Mouse (Mus musculus) heart, embryonic 13.5 days (tissue): Measurements from ENCODE around the gene Prrt4. TPM values are rescaled to one million over a fixed set of nuclear protein-coding genes. Genes with fewer than 3 reads are reported as not detected.
"Not testable (repeated sequence)": the region's sequence is repeated elsewhere in the genome, so short reads cannot be mapped to it uniquely, and the experiment has no call there.

Experiments used
- ATAC-seq: fragments of 200-750 bp; cut with Nextera tagmentation; 2 replicates; pipeline ENCODE4 v1.8.0; 2017; ENCODE audit warnings: moderate TSS enrichment; ENCODE audit not compliant: insufficient number of reproducible peaks, low FRiP score, low TSS enrichment; ENCODE audit errors: extremely low read depth
- H3K27ac ChIP-seq: fragments of 300-500 bp; sonication (generic); replicated peaks from 2 replicates; pipeline ENCODE4 v1.5.1; 2015; ENCODE audit warnings: moderate library complexity, mild to moderate bottlenecking, inconsistent platforms
- H3K27me3 ChIP-seq: fragments of 300-500 bp; sonication (generic); replicated peaks from 2 replicates; pipeline ENCODE4 v1.6.1; 2015; ENCODE audit warnings: mild to moderate bottlenecking, inconsistent platforms
- H3K36me3 ChIP-seq: fragments of 300-500 bp; sonication (generic); 2 replicates; pipeline ENCODE4 v1.6.1; 2015; ENCODE audit warnings: mild to moderate bottlenecking, inconsistent platforms
- H3K4me1 ChIP-seq: fragments of 300-500 bp; sonication (generic); 2 replicates; pipeline ENCODE4 v1.6.1; 2015; ENCODE audit warnings: inconsistent platforms
- H3K4me2 ChIP-seq: fragments of 300-500 bp; sonication (generic); 2 replicates; pipeline ENCODE4 v1.6.1; 2015; ENCODE audit warnings: inconsistent platforms, mild to moderate bottlenecking, moderate library complexity
- H3K4me3 ChIP-seq: fragments of 300-500 bp; sonication (generic); 2 replicates; pipeline ENCODE4 v1.5.1; 2015; ENCODE audit warnings: moderate library complexity, mild to moderate bottlenecking, inconsistent platforms
- H3K9ac ChIP-seq: fragments of 300-500 bp; sonication (generic); 2 replicates; pipeline ENCODE4 v1.6.1; 2015; ENCODE audit warnings: inconsistent platforms, mild to moderate bottlenecking, moderate library complexity
- H3K9me3 ChIP-seq: fragments of 300-500 bp; sonication (generic); 2 replicates; pipeline ENCODE4 v1.6.1; 2016; ENCODE audit warnings: inconsistent platforms
- WGBS: fragments of 180-500 bp; shearing (Covaris S2); methylation state at CpG from one replicate; pipeline ENCODE4 v1.1.7; 2015; ENCODE audit warnings: mixed read lengths; 5-methylcytosine and 5-hydroxymethylcytosine counted together
- polyA plus RNA-seq: library from polyadenylated mRNA; unstranded; fragments of >200 nt; fragmentation: Nextera tagmentation; extraction: Ambion mirVana; gene quantifications from 2 replicates; pipeline ENCODE4 v1.2.1, GENCODE M21; 2015

Prrt4 gene
- polyA plus RNA-seq, result 1.5 and 2.4 TPM in 2 replicates

GRCm38 (mm10) chr6:29178888-29179658, at the start of gene Prrt4:
Prrt4 (minus strand) TSS chr6:29179584.
- peaks cover 4% of the 10 kb centered on the region for H3K4me1 ChIP-seq
- H3K9me3 ChIP-seq, result no peaks in the 10 kb centered on the region
- H3K27me3 ChIP-seq, result peaks cover 85% of the 10 kb centered on the region
- H3K9ac ChIP-seq, result peak within 1 kb of the TSS; percentile 82
- peak within 1 kb of the TSS; percentile 69 for H3K4me3 ChIP-seq
- 0 out of 2 replicates have a peak within 1 kb of the TSS, but pooled peaks have one; percentile 12 for H3K27ac ChIP-seq
- peak within 1 kb of the TSS; percentile 94 for H3K4me2 ChIP-seq
- no peaks in the 10 kb centered on the region for H3K36me3 ChIP-seq
- under 1% methylated on average over 63 of the region's 79 CpGs for WGBS
- peak; percentile 62; the same call in 1 of the 2 replicates for ATAC-seq

GRCm38 (mm10) chr6:29217717-29218116, 38.3 kb upstream of the Prrt4 start:
- H3K4me2 ChIP-seq, H3K36me3 ChIP-seq, ATAC-seq, H3K4me3 ChIP-seq, H3K9ac ChIP-seq, H3K9me3 ChIP-seq, H3K27ac ChIP-seq: not testable (repeated sequence)
- Histone ChIP-seq H3K27me3 (peaks cover 29% of the 10 kb centered on the region), H3K4me1 (peaks cover 25% of the 10 kb centered on the region)
- 57% methylated on average over 3 of the region's 3 CpGs for WGBS

- Histone ChIP-seq H3K36me3 (no peaks in the 10 kb centered on the region), H3K9me3 (no peaks in the 10 kb centered on the region), H3K4me3 (peak within 1 kb of the TSS; percentile 80), H3K27me3 (peaks cover 29% of the 10 kb centered on the region), H3K4me1 (peaks cover 36% of the 10 kb centered on the region), H3K4me2 (peak within 1 kb of the TSS; percentile 99), H3K9ac (peak within 1 kb of the TSS; percentile 82), H3K27ac (0 out of 2 replicates have a peak within 1 kb of the TSS, but pooled peaks have one; percentile 15)
- peak; percentile 68; the same call in 1 of the 2 replicates for ATAC-seq
- 0% methylated on average over 54 of the region's 56 CpGs for WGBS
Observed at GRCm38 (mm10) chr6:29215881-29216501, 36.6 kb upstream of the Prrt4 start, which contains the start of gene Impdh1. Impdh1 (minus strand) TSS chr6:29216364.

GRCm38 (mm10) chr6:29215181-29215580, 35.8 kb upstream of the Prrt4 start:
- Histone ChIP-seq H3K4me1 (peaks cover 38% of the 10 kb centered on the region), H3K9me3 (no peaks in the 10 kb centered on the region), H3K4me3 (peak overlapping the region; percentile 80), H3K27me3 (peaks cover 29% of the 10 kb centered on the region), H3K27ac (no peak overlapping the region), H3K4me2 (peak overlapping the region; percentile 99), H3K36me3 (no peaks in the 10 kb centered on the region), H3K9ac (peak overlapping the region; percentile 82)
- WGBS, result 19% methylated on average over 9 of the region's 9 CpGs
- ATAC-seq, result no peak

GRCm38 (mm10) chr6:29214776-29215175, 35.4 kb upstream of the Prrt4 start:
- H3K27ac ChIP-seq, result no peak overlapping the region

GRCm38 (mm10) chr6:29214245-29214644, 34.9 kb upstream of the Prrt4 start:
- no peaks in the 10 kb centered on the region for H3K36me3 ChIP-seq
- H3K4me3 ChIP-seq, result no peak overlapping the region
- 20% methylated on average over 1 of the region's 1 CpGs for WGBS
- H3K4me2 ChIP-seq, result 0 out of 2 replicates have a peak overlapping the region, but pooled peaks have one; percentile 99
- no peaks in the 10 kb centered on the region for H3K9me3 ChIP-seq
- H3K4me1 ChIP-seq, result peaks cover 38% of the 10 kb centered on the region
- H3K27me3 ChIP-seq, result peaks cover 29% of the 10 kb centered on the region
- no peak for ATAC-seq
- no peak overlapping the region for H3K9ac ChIP-seq
- H3K27ac ChIP-seq, result no peak overlapping the region

More at GRCm38 (mm10) chr6:29214776-29215175, 35.4 kb upstream of the Prrt4 start:
- Histone ChIP-seq H3K4me1 (peaks cover 38% of the 10 kb centered on the region), H3K36me3 (no peaks in the 10 kb centered on the region), H3K9ac (peak overlapping the region; percentile 82; the same call in 1 of the 2 replicates), H3K9me3 (no peaks in the 10 kb centered on the region), H3K4me3 (peak overlapping the region; percentile 80; the same call in 1 of the 2 replicates), H3K27me3 (peaks cover 29% of the 10 kb centered on the region), H3K4me2 (peak overlapping the region; percentile 99)
- ATAC-seq, result no peak
- WGBS, result 55% methylated on average over 5 of the region's 5 CpGs

- no peak overlapping the region for H3K27ac ChIP-seq
- H3K4me3 ChIP-seq, result no peak overlapping the region
- ATAC-seq, result no peak
- no peak overlapping the region for H3K4me2 ChIP-seq
- WGBS, result 53% methylated on average over 5 of the region's 5 CpGs
- H3K36me3 ChIP-seq, result no peaks in the 10 kb centered on the region
- H3K9ac ChIP-seq, result no peak overlapping the region
- no peaks in the 10 kb centered on the region for H3K9me3 ChIP-seq
- peaks cover 29% of the 10 kb centered on the region for H3K27me3 ChIP-seq
- H3K4me1 ChIP-seq, result peaks cover 38% of the 10 kb centered on the region
Observed at GRCm38 (mm10) chr6:29213436-29213835, 34.1 kb upstream of the Prrt4 start.

GRCm38 (mm10) chr6:29211806-29212492, 32.6 kb upstream of the Prrt4 start:
- peaks cover 25% of the 10 kb centered on the region for H3K27me3 ChIP-seq
- H3K4me3 ChIP-seq, result peak overlapping the region; percentile 84
- peak overlapping the region; percentile 58 for H3K27ac ChIP-seq
- peak overlapping the region; percentile 98 for H3K4me2 ChIP-seq
- H3K4me1 ChIP-seq, result peaks cover 38% of the 10 kb centered on the region
- H3K9me3 ChIP-seq, result no peaks in the 10 kb centered on the region
- H3K36me3 ChIP-seq, result peaks cover 1% of the 10 kb centered on the region; the same call in 1 of the 2 replicates
- H3K9ac ChIP-seq, result peak overlapping the region; percentile 91
- under 1% methylated on average over 66 of the region's 66 CpGs for WGBS
- peak; percentile 56; the same call in 1 of the 2 replicates for ATAC-seq

- H3K27me3 ChIP-seq, result peaks cover 25% of the 10 kb centered on the region
- H3K9me3 ChIP-seq, result no peaks in the 10 kb centered on the region
- H3K27ac ChIP-seq, result peak overlapping the region; percentile 58; the same call in 1 of the 2 replicates
- peak overlapping the region; percentile 84 for H3K4me3 ChIP-seq
- no peak for ATAC-seq
- WGBS, result 16% methylated on average over 7 of the region's 7 CpGs
- peak overlapping the region; percentile 91 for H3K9ac ChIP-seq
- H3K4me1 ChIP-seq, result peaks cover 33% of the 10 kb centered on the region
- H3K4me2 ChIP-seq, result peak overlapping the region; percentile 98
- H3K36me3 ChIP-seq, result peaks cover 9% of the 10 kb centered on the region
Observed at GRCm38 (mm10) chr6:29211146-29211545, 31.8 kb upstream of the Prrt4 start.

- H3K36me3 ChIP-seq, result peaks cover 13% of the 10 kb centered on the region
- H3K4me1 ChIP-seq, result peaks cover 29% of the 10 kb centered on the region
- no peak overlapping the region for H3K4me3 ChIP-seq
- H3K4me2 ChIP-seq, result no peak overlapping the region
- 74% methylated on average over 9 of the region's 9 CpGs for WGBS
- 0 out of 2 replicates have a peak overlapping the region, but pooled peaks have one; percentile 30 for H3K9ac ChIP-seq
- no peak for ATAC-seq
- H3K27me3 ChIP-seq, result peaks cover 23% of the 10 kb centered on the region
- no peaks in the 10 kb centered on the region for H3K9me3 ChIP-seq
- H3K27ac ChIP-seq, result no peak overlapping the region
Observed at GRCm38 (mm10) chr6:29210231-29210936, 31.0 kb upstream of the Prrt4 start.
